Mouse (Mus musculus) sigmoid colon, adult 10 weeks (tissue): ENCODE results near the gene Nfe2l3. TPM values are rescaled to one million over a fixed set of nuclear protein-coding genes. Genes with fewer than 3 reads are reported as not detected.

Experiments
- polyA plus RNA-seq: library from polyadenylated mRNA; stranded (reverse); fragments of 350-450 nt; fragmentation: Illumina TruSeq; extraction: RNeasy Lipid Tissue Mini Kit (QIAGEN cat#74804); gene quantifications from one replicate; pipeline ENCODE4 v1.2.3, GENCODE M21; 2014; ENCODE audit warnings: low read depth, low replicate concordance

The Nfe2l3 gene
- 7.0 TPM for polyA plus RNA-seq

GRCm38 (mm10) chr6:51432535-51433397 lies at the start of gene Nfe2l3:
TSS of gene Nfe2l3 (plus strand) at chr6:51432670.

GRCm38 (mm10) chr6:51469715-51470310 lies 37.3 kb downstream of the Nfe2l3 start, which contains the start of gene Hnrnpa2b1:
TSS of gene Hnrnpa2b1 (minus strand) at chr6:51469894.

GRCm38 (mm10) chr6:51470311-51471178 lies 38.1 kb downstream of the Nfe2l3 start, which contains the start of gene Cbx3:
TSS of gene Cbx3 (plus strand) at chr6:51470360.

Other genes starting within 250 kb of the Nfe2l3 start
- 3,553 TPM for gene Hnrnpa2b1, start 37.2 kb downstream of the Nfe2l3 start, polyA plus RNA-seq
- gene Cbx3, start 37.7 kb downstream of the Nfe2l3 start, polyA plus RNA-seq = 320 TPM
- gene Snx10, start 91.2 kb downstream of the Nfe2l3 start, polyA plus RNA-seq = 35.9 TPM